Mouse (Mus musculus): ENCODE measurements at regions not wholly inside any gene's neighbourhood (a gene's known extent, or its start where the extent isn't known, plus 50 kb on each side); places are given as distances from the start of the nearest gene placed in this dataset.
A peak's percentile ranks its signal among the peaks of the same experiment; 100 is the strongest.

DNA sequence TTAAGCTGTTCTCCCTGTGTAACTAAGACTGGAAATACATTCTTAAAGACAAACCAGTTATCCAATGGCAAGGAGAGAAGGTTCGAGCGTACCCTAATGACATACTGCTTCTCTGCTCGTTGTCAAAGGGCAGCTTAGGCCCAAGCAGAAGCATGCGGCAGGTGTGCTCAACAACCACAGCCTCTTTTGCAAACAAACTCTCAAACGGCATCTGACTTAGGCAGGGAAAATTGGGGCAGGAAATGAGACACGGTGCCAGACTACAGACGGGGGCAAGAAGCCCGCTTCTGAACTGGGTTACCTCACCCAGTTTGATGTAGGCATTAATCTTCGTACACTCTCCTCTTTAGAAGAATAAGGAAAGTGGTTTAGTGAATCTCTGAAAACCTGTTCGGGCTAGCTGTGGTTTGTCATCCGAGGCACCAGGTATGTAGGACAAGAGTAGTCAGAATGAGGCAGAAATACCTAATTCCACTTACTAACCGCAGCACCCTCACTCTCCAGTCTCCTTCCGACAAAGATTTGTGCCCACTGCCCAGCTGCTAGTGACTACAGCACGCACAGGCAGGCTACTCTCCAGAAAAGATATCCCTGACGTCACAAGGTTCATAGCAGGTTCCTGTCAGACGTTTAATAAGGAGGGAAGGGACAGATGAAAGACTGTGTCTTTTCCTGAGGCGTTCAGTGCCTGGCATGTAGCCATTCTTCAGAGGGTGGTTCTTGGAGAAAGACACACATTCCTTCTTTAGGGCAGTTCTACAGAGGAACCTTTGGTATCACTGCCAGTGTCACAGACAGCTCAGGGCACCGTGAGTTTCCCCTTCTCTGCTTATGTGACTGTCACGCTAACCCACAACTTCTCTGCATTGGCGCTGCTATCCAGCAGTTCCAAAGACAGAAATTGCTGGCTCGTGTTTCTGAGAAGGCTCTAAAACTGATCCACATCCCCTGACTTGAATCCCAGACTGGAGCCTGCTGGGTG is 175.8 kb downstream of the Tmx1 start:
- no peak for DNase-seq (ENCODE audit: low read depth, low spot score)

- DNase-seq (ENCODE audit: low read depth, low spot score) = no peak
Measured at GRCm38 (mm10) chr12:70629371-70629770, 176.5 kb downstream of the Tmx1 start.

DNA sequence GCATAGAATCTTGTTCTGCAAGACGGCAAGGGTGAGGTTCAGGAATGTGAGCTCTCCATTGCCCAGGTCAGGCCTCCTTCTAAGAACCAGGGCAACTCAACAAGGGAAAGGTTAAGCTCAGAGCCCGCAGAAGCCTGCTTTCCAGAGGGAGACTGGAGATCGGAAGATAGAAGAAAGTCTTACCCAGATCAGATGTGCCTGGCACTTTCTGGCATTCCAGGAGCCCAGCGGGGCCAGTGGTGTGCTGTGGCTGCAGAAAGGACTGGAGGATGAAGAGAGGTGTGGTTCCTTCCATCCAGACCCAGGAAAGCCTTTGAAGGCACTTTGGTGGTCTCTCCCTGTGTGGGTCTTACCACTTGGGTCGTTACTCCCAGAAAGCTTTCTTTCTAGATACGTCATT is 178.4 kb downstream of the Tmx1 start:
- DNase-seq (ENCODE audit: low read depth, low spot score) = no peak

- no peak for DNase-seq (ENCODE audit: low read depth, low spot score)
Measured at GRCm38 (mm10) chr12:70633194-70633593, 180.3 kb downstream of the Tmx1 start.

- no peak for DNase-seq (ENCODE audit: low read depth, low spot score)
Measured at GRCm38 (mm10) chr12:70633622-70634365, 180.9 kb downstream of the Tmx1 start.

GRCm38 (mm10) chr12:70635997-70636396 is 183.1 kb downstream of the Tmx1 start:
- DNase-seq (ENCODE audit: low read depth, low spot score) = no peak

DNA sequence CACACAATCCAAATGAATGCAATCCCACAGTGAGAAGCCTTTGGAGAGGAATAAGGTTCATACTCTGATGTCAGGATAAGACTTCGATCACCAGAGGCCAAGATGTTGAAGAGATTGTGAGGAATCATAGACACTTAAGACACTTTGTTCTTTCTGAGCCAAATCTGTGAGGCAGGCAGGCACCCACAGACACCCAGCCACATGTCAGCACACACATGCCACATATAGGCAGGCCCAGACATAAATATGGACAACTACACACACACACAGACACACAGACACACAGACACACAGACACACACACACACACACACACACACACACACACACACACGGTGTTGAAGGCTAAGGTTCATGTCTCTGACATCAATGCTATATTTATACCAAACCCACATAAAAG is 185.1 kb upstream of the Frmd6 start:
- DNase-seq (ENCODE audit: low read depth, low spot score) = no peak

DNA sequence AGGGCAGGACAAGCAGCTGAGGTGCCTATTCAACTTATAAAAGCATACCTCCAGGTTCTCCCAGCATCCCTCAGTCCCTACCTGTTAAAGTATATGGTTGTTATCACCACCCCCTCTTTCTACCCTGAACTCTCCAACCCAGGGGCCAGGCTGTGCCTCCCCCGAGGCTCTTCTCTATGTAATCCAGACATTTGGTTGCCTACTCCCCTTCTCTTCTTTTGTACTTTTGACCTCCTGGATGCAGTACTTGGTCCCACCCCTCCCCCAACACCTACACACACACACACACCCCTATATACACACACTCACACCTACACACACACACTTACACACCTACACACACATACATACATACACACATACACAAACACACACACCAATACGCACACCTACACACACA is 180.4 kb upstream of the Frmd6 start:
- no peak for DNase-seq (ENCODE audit: low read depth, low spot score)

DNA sequence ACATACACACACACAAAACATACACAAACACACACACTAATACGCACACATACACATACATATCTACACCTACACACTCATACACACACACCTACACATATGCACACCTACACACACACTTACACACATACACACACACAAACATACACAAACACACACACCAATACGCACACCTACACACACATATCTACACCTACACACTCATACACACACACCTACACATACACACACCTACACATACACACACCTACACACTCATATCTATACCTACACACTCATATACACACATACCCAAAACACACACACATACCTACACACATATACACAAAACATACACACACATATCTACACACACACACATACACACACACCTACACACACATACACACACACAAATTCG is 179.9 kb upstream of the Frmd6 start:
- no peak for DNase-seq (ENCODE audit: low read depth, low spot score)

- no peak for DNase-seq (ENCODE audit: low read depth, low spot score)
Measured at GRCm38 (mm10) chr12:70647516-70647915, 177.8 kb upstream of the Frmd6 start.

- DNase-seq (ENCODE audit: low read depth, low spot score) = no peak
Measured at GRCm38 (mm10) chr12:70648179-70648811, 177.0 kb upstream of the Frmd6 start.

- no peak for DNase-seq (ENCODE audit: low read depth, low spot score)
Measured at GRCm38 (mm10) chr12:70648812-70649188, 176.5 kb upstream of the Frmd6 start.

DNA sequence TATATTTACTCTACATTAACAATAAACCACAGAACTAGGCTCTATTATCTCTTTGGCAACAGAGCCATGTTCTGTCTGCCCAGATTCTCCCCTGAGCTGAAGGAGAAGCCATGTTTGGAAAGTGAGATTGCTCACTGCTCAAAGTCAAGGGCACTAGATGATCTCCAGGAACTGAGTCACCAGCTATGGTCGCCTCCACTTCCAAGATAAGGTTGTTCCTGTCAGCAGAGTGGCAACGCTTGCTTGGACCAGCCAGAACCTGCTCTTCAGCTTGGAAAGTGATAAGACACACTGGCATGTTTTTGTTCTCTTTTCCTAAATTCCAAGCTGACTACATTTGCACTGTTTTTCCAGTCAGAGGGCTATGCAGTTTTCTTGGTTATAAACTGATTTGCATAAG is 175.6 kb upstream of the Frmd6 start:
- no peak for DNase-seq (ENCODE audit: low read depth, low spot score)

DNA sequence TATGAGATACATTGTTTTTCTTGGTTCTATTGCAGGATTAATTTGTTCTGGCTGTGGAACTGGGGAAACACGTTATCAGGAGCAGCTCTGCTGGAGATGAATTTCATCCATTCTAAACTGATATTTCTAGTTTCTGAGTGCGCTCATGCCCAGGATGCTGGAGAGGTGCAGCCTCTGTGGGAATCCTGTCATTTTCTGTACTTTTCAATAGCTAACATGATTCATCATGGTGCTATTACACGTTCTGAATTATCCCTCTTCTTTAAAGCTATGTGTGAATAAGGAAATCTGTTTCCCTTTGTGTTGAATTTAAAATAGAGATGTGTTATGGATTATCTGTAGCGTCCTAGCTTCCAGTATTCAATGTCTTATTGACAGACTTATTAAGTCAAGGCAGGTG is 174.8 kb upstream of the Frmd6 start:
- no peak for DNase-seq (ENCODE audit: low read depth, low spot score)

DNA sequence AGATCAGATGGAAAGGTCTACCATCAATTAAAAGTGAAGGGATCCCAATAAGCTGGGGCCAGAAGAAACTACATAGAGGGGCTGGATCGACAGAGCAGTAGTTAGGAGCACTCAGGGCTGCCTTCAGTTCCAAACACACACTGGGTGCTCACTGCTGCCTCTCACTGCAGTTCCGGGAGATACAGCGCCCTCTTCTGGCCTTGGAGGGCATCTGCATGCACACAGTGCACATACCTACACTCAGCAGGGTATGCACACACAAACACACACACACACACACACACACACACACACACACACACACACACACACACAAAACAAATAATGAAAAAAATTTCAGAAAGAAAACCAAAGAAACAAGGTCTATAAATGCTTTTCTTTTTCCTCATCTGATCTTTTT is 172.6 kb upstream of the Frmd6 start:
- DNase-seq (ENCODE audit: low read depth, low spot score) = peak; percentile 17

DNA sequence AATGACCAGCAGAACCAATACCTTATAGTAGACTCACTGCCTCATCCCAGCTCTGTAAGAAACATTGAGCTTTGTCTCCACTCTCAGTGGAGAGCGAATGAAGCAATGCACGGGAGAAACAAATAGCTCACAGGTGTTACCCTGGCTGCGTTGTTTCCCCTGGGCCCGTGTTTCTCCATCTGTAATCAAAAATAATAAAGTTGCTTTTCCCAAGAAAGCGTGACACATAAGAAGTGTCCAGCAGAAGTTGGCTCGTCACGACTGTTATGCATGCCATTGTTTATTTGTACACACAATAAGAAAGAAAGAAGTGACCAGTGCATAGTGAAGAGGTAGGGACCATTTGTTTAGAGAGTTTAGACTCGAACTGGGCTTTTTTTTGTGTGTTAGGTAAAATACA is 171.3 kb upstream of the Frmd6 start:
- no peak for DNase-seq (ENCODE audit: low read depth, low spot score)

- DNase-seq (ENCODE audit: low read depth, low spot score) = no peak
Measured at GRCm38 (mm10) chr12:70654546-70654945, 170.8 kb upstream of the Frmd6 start.

DNA sequence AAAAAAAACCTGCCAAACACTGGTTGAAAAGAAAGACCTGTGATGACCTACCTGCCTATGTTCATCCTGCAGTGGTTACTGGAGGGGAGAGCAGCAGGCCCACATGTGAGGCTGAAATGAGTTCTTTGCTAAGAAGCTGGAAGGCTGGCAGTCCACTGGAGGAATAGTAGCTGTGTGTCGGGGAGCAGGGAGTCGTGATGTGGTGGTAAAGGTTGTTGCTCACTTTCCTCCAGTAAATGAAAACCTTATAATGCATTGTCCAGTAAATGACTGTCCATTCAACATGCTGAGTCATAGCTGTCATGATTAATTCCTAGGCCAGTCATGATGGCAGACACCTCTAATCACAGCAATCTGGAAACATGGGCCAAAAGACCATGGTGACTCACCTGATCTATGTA is 169.9 kb upstream of the Frmd6 start:
- DNase-seq (ENCODE audit: low read depth, low spot score) = no peak

GRCm38 (mm10) chr12:70655900-70656544 is 169.3 kb upstream of the Frmd6 start:
- no peak for DNase-seq (ENCODE audit: low read depth, low spot score)

DNA sequence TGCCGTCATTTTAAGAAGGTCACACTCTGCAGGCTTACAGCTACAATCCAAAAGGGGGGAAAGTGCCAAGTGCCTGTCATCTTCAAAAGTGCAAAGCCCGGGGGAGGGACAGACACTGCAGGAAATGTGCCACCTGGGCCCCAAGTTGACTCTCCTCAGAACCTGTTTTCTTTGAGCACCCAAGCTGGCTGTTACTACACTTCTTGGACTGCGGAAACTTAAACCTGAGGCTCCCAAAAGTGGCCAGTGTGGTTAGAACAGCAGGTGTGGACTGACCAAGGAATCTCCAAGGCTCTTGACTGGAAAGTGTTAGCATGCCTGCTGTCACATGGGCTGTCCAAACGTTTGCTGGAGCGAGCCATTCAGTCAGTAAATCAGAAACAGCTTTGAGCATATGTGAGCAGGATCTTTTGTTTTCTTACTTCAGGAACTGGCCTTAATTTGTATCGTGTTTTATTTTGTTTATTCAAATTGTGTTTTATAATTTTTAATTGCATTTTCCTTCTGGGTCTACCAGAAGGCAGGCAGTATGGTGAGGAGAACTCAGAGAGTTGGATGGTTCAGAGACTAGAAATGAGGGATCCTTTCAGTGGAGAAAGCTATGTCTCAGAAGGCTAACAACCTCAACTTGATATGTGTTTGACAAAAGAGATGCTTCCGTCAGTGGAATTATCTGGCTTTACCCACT is 168.4 kb upstream of the Frmd6 start:
- DNase-seq (ENCODE audit: low read depth, low spot score) = no peak

- no peak for DNase-seq (ENCODE audit: low read depth, low spot score)
Measured at GRCm38 (mm10) chr12:70657493-70657810, 167.9 kb upstream of the Frmd6 start.
